Mouse (Mus musculus): ENCODE data around the gene Negr1. TPM values are rescaled to one million over a fixed set of nuclear protein-coding genes. Genes with fewer than 3 reads are reported as not detected.
A peak's percentile ranks its signal among the peaks of the same experiment; 100 is the strongest.

Negr1 gene
- total RNA-seq, 2 experiments from 2014 or later, result 123 to 128 TPM

GRCm38 (mm10) chr3:157203573-157203972 is 642.0 kb downstream of the Negr1 start:
- peak in 1 of 2 experiments; percentile 73 for DNase-seq (ENCODE audit: low spot score in 2 of 2)

DNA sequence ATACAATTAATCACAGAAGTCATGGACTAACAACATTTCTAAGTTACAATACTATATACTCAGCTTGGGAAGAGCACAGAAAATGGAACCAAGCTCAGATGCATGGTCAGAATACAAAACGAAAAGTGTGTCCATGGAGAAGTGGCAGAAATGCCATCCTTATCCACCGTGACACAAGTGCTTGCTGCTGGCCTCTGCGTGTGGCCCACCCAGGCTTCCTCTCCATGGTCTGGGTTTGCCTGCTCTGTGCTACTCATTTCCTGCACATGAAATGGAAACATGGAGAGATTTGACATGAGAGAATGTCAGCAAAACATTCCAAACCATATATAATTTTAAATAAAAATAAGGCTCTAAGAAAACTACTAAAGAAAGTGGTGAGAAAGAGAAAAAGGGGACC is 645.2 kb downstream of the Negr1 start:
- no peak for DNase-seq (ENCODE audit: low spot score in 2 of 2)

- DNase-seq (ENCODE audit: low spot score in 2 of 2), result peak; percentile 32 to 69
These were observed 647.4 kb downstream of the Negr1 start for GRCm38 (mm10) chr3:157208966-157209365.

GRCm38 (mm10) chr3:157209386-157209785 is 647.8 kb downstream of the Negr1 start:
- no peak for DNase-seq (ENCODE audit: low spot score in 2 of 2)

DNA sequence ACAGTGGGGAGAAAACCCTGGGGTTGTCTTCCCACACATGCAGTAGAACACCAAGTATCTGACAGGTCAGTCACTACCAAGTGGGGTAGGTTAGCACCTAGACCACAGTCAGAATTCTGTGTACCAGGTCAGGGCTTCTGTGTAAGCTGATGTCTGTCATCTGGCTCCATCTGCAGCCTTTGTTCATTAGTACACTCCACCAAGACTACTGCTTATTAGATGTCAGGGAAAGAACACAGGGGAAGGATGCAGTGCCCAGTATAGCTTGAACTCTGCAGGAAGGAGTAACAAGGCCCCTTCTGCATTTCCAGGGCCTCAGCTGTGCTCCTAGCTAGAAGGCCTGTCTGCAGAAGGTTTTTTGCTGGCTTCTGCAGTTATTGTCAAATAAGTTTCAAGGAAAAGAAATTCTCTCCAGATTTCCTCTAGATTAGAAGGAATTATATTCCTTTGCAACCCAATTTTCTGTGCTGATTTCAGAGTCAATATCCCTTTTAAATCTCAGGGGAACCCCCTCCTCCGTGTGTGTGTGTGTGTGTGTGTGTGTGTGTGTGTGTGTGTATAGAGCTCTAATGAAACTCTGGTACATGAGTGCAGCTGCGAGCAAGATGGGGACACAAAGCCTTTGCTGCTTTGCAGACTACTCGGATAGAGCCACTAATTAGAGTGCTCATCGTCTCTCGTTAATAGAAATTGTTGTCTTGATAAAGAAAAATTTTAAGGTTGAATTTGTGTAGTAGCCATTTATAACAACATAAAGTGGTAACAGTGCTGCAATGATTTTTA is 654.5 kb downstream of the Negr1 start:
- no peak for DNase-seq (ENCODE audit: low spot score in 2 of 2)

DNA sequence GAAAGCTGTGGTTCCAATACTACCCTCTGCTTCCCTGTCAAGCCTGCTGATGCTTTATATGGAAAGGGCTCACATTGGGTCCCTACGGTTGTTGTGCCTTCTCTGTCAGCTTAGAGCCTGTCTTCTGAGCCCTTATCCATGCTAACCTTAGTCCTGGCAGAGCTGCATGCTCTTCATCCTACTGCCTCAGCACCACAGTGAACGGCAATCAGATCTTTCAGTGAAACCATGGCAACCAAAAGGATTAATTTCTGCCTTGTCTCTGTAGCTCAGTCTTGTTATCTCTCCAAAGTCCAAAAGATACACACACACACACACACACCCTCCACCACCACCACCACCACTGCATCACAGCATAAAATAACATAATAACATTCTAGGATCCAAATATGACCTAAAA is 656.2 kb downstream of the Negr1 start:
- DNase-seq (ENCODE audit: low spot score in 2 of 2), result no peak

DNA sequence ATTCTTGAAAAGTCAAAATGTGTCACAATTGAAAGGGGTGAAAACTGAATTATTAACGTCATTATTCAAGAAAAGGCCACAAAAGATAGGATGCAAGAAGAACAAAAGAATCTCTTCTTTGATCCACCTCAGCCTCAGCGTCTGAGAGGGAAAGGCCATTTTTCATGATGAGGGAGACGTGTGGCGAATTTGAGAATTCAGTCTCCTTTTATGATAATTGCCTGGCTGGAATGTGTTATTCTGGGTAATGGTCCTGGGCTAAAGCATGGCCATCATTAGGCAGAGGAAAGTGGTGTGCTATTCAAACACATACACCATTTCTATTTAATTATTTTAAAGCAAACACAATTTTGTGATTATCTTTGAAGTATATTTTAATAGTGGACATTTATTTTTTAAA is 663.3 kb downstream of the Negr1 start:
- no peak for DNase-seq (ENCODE audit: low spot score in 2 of 2)

- peak; percentile 33 to 59 for DNase-seq (ENCODE audit: low spot score in 2 of 2)
These were observed 671.1 kb downstream of the Negr1 start for GRCm38 (mm10) chr3:157232723-157233122.

DNA sequence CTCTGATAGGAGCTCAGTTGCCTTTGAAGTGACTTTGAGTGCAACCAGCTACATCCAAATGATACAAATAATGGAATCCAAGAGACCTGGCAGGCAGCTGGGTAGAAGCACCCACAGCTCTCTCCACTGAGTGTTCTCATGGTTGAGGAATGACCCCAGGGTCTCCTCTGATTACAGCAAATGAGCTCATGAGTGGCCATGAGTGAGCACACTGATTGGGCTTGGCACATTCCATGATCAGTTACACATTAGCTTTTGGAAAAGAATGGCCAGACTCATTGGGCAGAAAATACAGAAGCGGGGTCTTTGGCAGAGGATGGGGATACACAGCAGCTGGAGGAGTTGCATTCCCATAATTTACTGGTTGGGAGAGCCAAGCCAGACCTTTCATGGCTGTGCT is 678.6 kb downstream of the Negr1 start:
- DNase-seq (ENCODE audit: low spot score in 2 of 2), result no peak

DNA sequence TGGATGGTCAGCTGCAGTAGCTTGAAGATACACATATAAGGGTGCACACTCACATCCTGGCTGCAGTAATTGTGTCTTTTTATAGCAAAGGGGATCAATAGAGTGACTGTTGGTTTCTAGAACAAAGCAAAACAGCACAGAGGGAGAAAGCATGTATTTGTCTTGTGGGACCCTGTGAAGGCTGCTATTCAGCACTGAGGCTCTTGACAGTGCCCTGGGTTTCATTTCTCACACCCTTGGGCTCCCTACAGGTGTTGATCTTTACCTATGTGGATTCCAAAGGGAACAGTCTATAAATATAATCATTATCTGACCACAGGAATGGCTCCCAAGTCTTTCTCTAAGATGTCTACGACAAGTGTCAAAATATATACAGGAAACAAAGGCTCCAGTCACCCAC is 693.9 kb downstream of the Negr1 start:
- DNase-seq (ENCODE audit: low spot score in 2 of 2), result no peak

DNA sequence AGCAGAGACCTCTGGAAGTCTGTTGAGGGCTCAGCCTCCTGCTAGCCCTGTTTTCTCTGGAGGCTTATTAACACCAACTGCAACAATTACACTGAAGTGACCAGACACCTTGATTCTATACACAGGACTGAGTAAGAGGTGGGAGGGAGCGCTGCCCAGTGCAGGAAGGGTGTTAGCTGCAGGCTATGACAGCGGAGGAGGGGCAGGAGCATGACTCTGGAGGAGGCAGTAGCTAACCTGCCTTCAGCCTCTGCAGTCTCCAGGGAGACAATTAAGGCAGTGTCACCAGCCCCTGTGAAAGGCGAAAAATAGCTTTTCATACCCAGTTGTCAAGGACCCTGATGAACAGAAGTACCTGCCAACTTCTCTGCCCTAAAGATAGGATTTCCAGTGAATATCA is 694.3 kb downstream of the Negr1 start:
- peak in 1 of 2 experiments; percentile 15 for DNase-seq (ENCODE audit: low spot score in 2 of 2)

GRCm38 (mm10) chr3:157268742-157269141 is 707.1 kb downstream of the Negr1 start:
- DNase-seq (ENCODE audit: low spot score in 2 of 2), result no peak

GRCm38 (mm10) chr3:157272379-157272778 is 710.8 kb downstream of the Negr1 start:
- no peak for DNase-seq (ENCODE audit: low spot score in 2 of 2)

- DNase-seq (ENCODE audit: low spot score in 2 of 2), result no peak
These were observed 712.5 kb downstream of the Negr1 start for GRCm38 (mm10) chr3:157274143-157274542.

DNA sequence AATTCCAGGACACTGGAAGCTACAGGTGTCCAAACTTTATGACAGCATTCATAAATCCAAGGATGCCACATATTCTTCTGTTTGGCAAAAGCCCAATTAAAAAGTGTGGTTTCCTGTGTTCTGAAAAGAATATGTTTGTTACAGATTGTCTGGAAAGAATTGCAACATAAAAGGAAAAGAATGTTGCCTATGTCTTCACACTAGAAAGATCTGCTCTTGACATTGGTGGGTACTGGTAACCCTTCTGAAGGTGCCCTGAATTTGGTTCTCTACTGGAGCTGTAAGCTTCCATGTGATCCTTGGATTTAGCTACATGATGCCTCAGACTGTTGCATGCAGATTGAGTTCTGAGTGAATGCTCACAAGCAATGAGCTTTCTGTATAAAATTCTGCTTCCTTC is 718.1 kb downstream of the Negr1 start:
- no peak for DNase-seq (ENCODE audit: low spot score in 2 of 2)

DNA sequence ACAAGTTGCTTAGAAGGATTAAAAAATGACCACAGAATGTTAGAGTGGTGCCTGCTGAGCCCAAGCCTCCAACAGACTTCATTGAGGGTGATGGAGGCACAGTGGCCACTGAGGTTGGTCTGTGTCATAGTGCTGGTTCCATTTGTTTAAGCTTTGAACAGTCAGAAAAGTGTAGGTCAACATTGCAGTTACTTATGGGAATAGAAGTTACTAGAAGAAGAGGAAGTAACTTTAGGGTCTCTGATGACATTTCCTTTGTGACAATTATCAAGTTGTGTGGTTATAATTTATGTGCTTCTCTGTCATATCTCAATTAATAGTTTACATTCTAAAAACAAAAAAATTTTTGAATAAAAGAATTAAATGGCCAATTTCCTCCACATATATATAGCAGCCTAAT is 719.7 kb downstream of the Negr1 start:
- DNase-seq (ENCODE audit: low spot score in 2 of 2), result no peak

- DNase-seq (ENCODE audit: low spot score in 2 of 2), result no peak
These were observed 729.7 kb downstream of the Negr1 start for GRCm38 (mm10) chr3:157291286-157291685.

- no peak for DNase-seq (ENCODE audit: low spot score in 2 of 2)
These were observed 735.6 kb downstream of the Negr1 start for GRCm38 (mm10) chr3:157297216-157297615.

DNA sequence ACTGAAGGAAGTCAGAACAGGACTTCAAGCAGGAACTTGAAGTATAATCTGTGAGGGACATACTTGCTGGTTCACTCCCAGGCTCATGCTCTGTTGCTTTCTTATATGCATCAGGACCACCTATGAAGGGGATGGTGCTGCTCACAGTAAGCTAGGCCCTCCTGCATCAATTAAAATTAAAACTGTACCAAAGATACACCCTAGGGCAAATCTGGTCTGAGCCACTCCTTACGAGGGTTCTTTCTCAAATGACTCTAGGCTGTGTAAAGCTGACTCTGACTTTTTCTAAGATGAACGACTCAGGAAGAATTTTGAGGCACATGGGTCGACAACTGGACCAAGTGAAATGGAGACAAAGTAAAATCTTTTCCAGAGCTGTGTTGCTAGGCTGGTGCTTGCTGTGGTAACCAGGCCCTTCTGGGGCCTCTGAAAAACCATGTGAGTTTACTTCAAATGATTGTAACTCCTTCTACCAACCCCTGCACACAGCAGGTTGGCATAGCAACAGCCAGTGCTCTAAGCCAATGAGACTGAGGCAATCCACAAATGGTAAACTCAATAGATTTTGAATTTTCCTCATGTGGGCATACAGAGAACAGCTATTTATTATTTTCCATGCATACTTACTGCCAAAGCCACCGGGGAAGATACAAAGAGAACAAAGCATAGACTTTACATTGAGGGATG is 742.0 kb downstream of the Negr1 start:
- no peak for DNase-seq (ENCODE audit: low spot score in 2 of 2)

- no peak for DNase-seq (ENCODE audit: low spot score in 2 of 2)
These were observed 759.5 kb downstream of the Negr1 start for GRCm38 (mm10) chr3:157321081-157321573.

DNA sequence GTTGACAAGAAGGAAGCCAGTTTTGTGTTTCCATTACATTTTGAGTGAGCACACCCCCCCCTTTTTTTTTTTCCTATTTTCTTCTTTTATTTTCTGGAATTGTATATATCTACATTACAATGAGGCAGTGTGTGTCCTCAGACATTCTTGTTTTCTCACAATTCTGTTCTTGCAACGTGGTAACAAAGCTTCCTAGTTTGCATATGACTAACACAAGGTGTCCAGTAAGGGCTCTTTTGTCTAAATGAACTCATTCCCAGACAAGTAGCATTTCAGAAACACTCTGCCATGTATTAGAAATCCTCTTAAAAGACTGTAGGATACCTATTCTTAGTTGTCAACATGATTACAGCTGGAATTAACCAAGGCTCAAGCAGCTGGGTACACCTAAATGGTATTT is 760.2 kb downstream of the Negr1 start:
- DNase-seq (ENCODE audit: low spot score in 2 of 2), result no peak

GRCm38 (mm10) chr3:157334169-157334568 is 772.6 kb downstream of the Negr1 start:
- DNase-seq (ENCODE audit: low spot score in 2 of 2), result no peak

DNA sequence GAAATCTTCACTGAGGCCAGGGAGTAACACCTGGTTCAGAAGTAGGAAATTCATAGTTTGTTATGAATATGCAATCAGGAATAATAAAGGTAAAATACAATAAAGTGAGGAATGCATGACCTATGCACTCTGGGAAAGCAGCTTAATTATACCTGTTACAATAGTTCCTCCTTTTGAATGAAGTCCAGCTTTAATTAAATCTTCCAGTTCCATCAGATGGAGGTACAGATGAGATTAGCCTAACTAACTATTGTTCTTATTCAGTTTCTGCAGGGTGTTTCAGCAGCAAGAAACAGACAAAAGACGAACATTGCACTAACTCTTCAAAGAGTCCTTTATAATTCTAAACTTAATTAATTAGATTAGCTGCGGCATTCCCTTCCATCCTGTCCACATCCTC is 787.9 kb downstream of the Negr1 start:
- DNase-seq (ENCODE audit: low spot score in 2 of 2), result no peak

Measured in layer of hippocampus, postnatal 14 days (tissue).